Mouse (Mus musculus) embryonic facial prominence, embryonic 14.5 days (tissue): Measurements from ENCODE around the gene Gatad2a. TPM values are rescaled to one million over a fixed set of nuclear protein-coding genes. Genes with fewer than 3 reads are reported as not detected.

ENCODE experiments used
- ATAC-seq: fragments of 200-750 bp; cut with Nextera tagmentation; 2 replicates; pipeline ENCODE4 v1.8.0; 2017; ENCODE audit warnings: low read depth, moderate number of reproducible peaks, moderate TSS enrichment
- DNase-seq: peaks from one replicate; pipeline ENCODE4 v3.0.0-alpha.2; 2015; ENCODE audit warnings: low spot score
- H3K27ac ChIP-seq: fragments of 300-500 bp; sonication (generic); replicated peaks from 2 replicates; pipeline ENCODE4 v1.5.1; 2014; ENCODE audit warnings: low read depth, mild to moderate bottlenecking, low read length, moderate library complexity
- H3K27me3 ChIP-seq: fragments of 300-500 bp; sonication (generic); replicated peaks from 2 replicates; pipeline ENCODE4 v1.6.1; 2014; ENCODE audit warnings: low read length; ENCODE audit not compliant: control insufficient read depth, insufficient read depth
- H3K36me3 ChIP-seq: fragments of 300-500 bp; sonication (generic); 2 replicates; pipeline ENCODE4 v1.6.1; 2014; ENCODE audit warnings: low read length, mixed read lengths; ENCODE audit not compliant: control insufficient read depth, insufficient read depth
- H3K4me1 ChIP-seq: fragments of 300-500 bp; sonication (generic); 2 replicates; pipeline ENCODE4 v1.6.1; 2014; ENCODE audit warnings: antibody characterized with exemption, low read length; ENCODE audit not compliant: control insufficient read depth, insufficient read depth
- H3K4me2 ChIP-seq: fragments of 300-500 bp; sonication (generic); 2 replicates; pipeline ENCODE4 v1.6.1; 2014; ENCODE audit warnings: low read depth, mild to moderate bottlenecking, low read length, moderate library complexity, mixed read lengths
- H3K4me3 ChIP-seq: fragments of 300-500 bp; sonication (generic); 2 replicates; pipeline ENCODE4 v1.5.1; 2014; ENCODE audit warnings: low read depth, mild to moderate bottlenecking, low read length
- H3K9ac ChIP-seq: fragments of 300-500 bp; sonication (generic); 2 replicates; pipeline ENCODE4 v1.6.1; 2014; ENCODE audit warnings: low read depth, mild to moderate bottlenecking, low read length, moderate library complexity, mixed read lengths
- H3K9me3 ChIP-seq: fragments of 300-500 bp; sonication (generic); 2 replicates; pipeline ENCODE4 v1.6.1; 2016; ENCODE audit warnings: low read length; ENCODE audit not compliant: control insufficient read depth
- WGBS: fragments of 180-500 bp; shearing (Covaris S2); extraction: QIAGEN DNeasy Blood & Tissue Kit; methylation state at CpG from one replicate; pipeline ENCODE4 v1.1.7; 2014; 5-methylcytosine and 5-hydroxymethylcytosine counted together
- polyA plus RNA-seq: library from polyadenylated mRNA; unstranded; fragments of >200 nt; fragmentation: Nextera tagmentation; extraction: Ambion mirVana; gene quantifications from 2 replicates; pipeline ENCODE4 v1.2.1, GENCODE M21; 2014

The Gatad2a gene
- polyA plus RNA-seq, 1 experiment from 2014 or later: 50.4 TPM

DNA sequence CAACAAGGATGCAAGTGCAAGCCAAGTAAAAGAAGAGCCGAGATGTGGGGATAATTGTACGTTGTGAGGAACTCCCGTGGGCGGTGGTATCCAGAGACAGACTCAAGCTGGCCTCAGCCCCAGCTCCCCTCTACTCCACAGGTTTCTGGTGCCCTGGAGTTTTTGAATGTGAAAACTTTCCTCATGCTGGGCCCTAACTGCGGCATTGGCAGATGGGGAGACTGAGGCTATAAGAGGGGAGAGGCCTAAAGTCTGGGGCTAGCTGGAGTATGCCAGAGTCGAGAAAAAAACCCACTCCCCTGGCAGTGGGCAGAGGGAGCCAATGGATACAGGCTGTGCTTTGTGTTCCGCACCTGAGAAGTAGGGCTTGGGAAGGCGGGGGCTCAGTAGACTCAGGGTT is 92.1 kb downstream of the Gatad2a start:
- peaks cover 20% of the 10 kb centered on the region for H3K36me3 ChIP-seq
- no peak for ATAC-seq
- H3K27ac ChIP-seq: no peak overlapping the region
- H3K27me3 ChIP-seq: no peaks in the 10 kb centered on the region
- H3K4me3 ChIP-seq: no peak overlapping the region
- 82% methylated on average over 8 of the region's 8 CpGs for WGBS
- no peak overlapping the region for H3K9ac ChIP-seq
- H3K4me1 ChIP-seq: peaks cover 24% of the 10 kb centered on the region
- H3K4me2 ChIP-seq: peak overlapping the region; percentile 97
- H3K9me3 ChIP-seq: no peaks in the 10 kb centered on the region
- DNase-seq: no peak

DNA sequence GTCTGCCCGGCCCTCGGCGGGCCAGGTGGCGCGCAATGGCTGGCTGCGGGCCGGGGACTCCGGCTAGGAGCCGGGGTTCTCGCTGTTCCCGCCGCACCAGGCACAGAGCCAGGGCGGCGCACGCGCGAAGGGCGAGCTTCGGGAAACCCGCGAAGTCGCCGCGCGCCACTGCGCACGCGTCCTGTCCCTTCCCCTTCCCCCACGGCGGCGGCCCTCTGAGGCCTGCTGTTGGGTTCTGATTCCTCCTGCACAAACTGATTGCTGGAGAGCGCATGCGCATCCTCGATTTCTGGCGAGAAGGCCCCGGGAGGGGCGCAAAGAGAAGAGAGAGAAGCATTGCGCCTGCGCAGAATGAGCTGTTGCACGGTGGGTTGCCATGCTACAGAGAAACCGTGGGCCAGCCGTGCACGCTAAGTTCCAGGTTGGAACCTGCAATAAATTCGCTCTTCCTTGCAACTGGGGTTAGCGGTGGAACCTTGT is 93.1 kb downstream of the Gatad2a start:
- Histone ChIP-seq H3K4me2 (peak overlapping the region; percentile 97), H3K4me3 (peak overlapping the region; percentile 68), H3K36me3 (peaks cover 15% of the 10 kb centered on the region), H3K9ac (peak overlapping the region; percentile 72), H3K4me1 (peaks cover 24% of the 10 kb centered on the region), H3K27me3 (no peaks in the 10 kb centered on the region), H3K27ac (peak overlapping the region; percentile 87), H3K9me3 (no peaks in the 10 kb centered on the region)
- ATAC-seq (peak; percentile 92), DNase-seq (peak; percentile 100)
- under 1% methylated on average over 30 of the region's 45 CpGs for WGBS

DNA sequence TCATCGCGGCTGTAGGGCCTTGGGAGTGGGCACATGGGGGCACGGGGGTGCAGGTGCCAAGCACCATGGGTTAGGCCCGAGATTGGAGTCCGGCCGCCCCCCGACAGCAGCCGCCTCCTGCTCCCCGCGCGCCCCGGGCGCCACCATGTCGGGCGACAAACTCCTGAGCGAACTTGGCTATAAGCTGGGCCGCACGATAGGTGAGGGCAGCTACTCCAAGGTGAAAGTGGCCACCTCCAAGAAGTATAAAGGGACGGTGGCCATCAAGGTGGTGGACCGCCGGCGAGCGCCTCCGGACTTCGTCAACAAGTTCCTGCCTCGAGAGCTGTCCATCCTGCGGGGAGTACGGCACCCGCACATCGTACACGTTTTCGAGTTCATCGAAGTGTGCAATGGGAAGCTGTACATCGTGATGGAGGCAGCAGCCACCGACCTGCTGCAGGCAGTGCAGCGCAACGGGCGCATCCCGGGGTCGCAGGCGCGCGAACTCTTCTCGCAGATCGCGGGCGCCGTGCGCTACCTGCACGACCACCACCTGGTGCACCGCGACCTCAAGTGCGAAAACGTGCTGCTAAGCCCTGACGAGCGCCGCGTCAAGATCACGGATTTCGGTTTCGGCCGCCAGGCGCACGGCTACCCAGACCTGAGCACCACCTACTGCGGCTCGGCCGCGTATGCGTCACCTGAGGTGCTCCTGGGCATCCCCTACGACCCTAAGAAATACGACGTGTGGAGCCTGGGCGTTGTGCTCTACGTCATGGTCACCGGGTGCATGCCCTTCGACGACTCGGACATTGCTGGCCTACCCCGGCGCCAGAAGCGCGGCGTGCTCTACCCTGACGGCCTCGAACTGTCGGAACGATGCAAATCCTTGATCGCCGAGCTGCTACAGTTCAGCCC is 93.8 kb downstream of the Gatad2a start, which contains the start of the genes Tssk6, Ndufa13 and Yjefn3:
TSS of gene Tssk6 (plus strand) at position 22 of the 900 bp plus-strand sequence.
TSS of gene Ndufa13 (minus strand) at position 396 of the 900 bp plus-strand sequence.
TSS of gene Yjefn3 (minus strand) at position 550 of the 900 bp plus-strand sequence.
- peak within 1 kb of the TSS; percentile 97 for H3K4me2 ChIP-seq
- peaks cover 14% of the 10 kb centered on the region; the same call in 1 of the 2 replicates for H3K36me3 ChIP-seq
- WGBS: 8% methylated on average over 47 of the region's 89 CpGs
- peaks cover 24% of the 10 kb centered on the region for H3K4me1 ChIP-seq
- ATAC-seq (peak; percentile 20), DNase-seq (no peak)
- H3K27ac ChIP-seq: peak within 1 kb of the TSS; percentile 87
- peak within 1 kb of the TSS; percentile 68 for H3K4me3 ChIP-seq
- no peaks in the 10 kb centered on the region for H3K9me3 ChIP-seq
- H3K9ac ChIP-seq: peak within 1 kb of the TSS; percentile 80
- no peaks in the 10 kb centered on the region for H3K27me3 ChIP-seq

DNA sequence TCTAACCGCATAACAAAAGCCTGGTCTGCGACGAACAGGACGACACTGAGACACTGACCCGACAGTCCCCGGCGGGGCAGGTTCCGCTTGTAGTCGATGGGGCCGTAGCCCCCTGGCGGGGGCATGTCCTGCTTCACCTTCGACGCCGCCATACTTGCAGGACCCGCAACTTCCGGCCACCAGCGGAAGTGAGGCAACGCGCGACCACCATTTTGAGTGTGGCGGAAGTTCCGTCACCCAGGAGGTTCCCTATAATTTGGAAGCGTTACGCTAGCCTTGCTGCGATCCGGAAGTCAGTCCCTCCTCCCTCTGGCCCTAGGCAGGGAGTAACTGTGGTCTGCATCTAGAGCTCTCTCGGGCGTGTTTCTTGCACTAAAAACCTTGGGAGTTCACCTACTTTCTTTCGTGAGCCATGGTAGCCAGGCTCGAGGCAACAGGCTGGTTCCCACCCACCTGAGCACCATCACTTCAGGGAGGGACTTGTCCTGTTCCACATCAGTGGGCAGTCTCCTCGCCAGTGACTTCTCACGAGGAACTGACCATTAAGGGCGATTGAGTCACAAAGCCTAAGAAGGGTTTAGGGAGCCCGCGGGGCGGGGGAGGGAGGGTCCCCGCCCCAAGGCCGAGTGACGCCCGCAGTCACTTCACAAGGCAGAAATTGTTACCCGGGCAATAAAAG is 94.6 kb downstream of the Gatad2a start:
- H3K27me3 ChIP-seq: no peaks in the 10 kb centered on the region
- ATAC-seq: peak; percentile 72
- H3K9ac ChIP-seq: peak overlapping the region; percentile 80
- 0 out of 2 replicates have a peak, but pooled peaks cover 17% of the 10 kb centered on the region for H3K36me3 ChIP-seq
- peak overlapping the region; percentile 97 for H3K4me2 ChIP-seq
- peaks cover 24% of the 10 kb centered on the region for H3K4me1 ChIP-seq
- WGBS: 4% methylated on average over 38 of the region's 41 CpGs
- no peaks in the 10 kb centered on the region for H3K9me3 ChIP-seq
- peak; percentile 97 for DNase-seq
- peak overlapping the region; percentile 87 for H3K27ac ChIP-seq
- H3K4me3 ChIP-seq: peak overlapping the region; percentile 68

DNA sequence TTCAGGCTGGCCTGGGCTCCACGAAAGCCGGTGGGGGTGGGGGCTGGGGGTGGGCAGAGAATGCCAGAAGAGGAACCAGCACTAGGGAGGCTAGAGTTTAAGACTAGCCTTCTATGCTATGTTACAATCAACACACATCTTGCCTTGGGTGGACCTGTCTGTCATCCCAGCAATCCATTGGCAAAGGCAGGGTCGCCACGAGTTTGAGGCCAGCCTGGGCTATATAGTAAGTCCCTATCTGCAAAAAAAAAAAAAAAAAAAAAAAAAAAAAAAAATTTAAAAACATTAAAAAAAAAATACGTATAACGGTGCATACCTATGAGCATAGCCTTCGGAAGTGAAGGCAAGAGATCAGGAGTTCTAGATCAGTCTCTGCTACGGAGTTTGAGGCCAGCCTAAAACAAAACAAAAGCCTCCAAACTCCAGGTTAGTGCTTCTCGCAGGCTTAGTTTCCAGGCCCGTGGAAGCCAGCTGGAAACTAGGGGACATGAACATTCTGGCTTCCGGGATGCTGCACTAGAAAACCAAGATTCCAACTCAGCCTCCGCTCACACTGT is 95.2 kb downstream of the Gatad2a start:
- ATAC-seq (no peak), DNase-seq (no peak)
- peak overlapping the region; percentile 68 for H3K4me3 ChIP-seq
- H3K27ac ChIP-seq: peak overlapping the region; percentile 87
- H3K9ac ChIP-seq: peak overlapping the region; percentile 80
- peaks cover 24% of the 10 kb centered on the region for H3K4me1 ChIP-seq
- H3K4me2 ChIP-seq: peak overlapping the region; percentile 97
- 0 out of 2 replicates have a peak, but pooled peaks cover 17% of the 10 kb centered on the region for H3K36me3 ChIP-seq
- H3K9me3 ChIP-seq: no peaks in the 10 kb centered on the region
- no peaks in the 10 kb centered on the region for H3K27me3 ChIP-seq
- 18% methylated on average over 12 of the region's 12 CpGs for WGBS

DNA sequence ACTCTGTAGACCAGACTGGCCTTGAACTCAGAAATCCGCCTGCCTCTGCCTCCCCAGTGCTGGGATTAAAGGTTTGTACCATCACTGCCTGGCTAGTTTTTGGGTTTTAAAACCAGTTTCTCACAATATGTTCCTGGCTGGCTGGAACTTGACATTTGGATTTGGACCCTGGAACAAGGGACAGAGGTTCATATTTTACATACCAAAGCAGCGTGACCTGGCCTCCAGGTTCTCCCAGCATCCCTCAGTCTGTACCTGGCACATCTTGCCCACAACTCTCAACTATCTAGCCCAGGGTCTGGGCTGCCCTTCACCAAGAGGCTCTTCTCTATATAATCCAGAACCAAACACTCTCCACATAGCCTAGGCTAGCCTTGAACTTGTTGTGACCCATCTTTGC is 96.3 kb downstream of the Gatad2a start:
- no peak overlapping the region for H3K4me3 ChIP-seq
- DNase-seq (no peak), ATAC-seq (no peak)
- no peak overlapping the region for H3K27ac ChIP-seq
- H3K9me3 ChIP-seq: no peaks in the 10 kb centered on the region
- H3K4me1 ChIP-seq: peaks cover 24% of the 10 kb centered on the region
- peak overlapping the region; percentile 97; the same call in 1 of the 2 replicates for H3K4me2 ChIP-seq
- no peak overlapping the region for H3K9ac ChIP-seq
- WGBS: 92% methylated on average over 2 of the region's 2 CpGs
- 0 out of 2 replicates have a peak, but pooled peaks cover 17% of the 10 kb centered on the region for H3K36me3 ChIP-seq
- no peaks in the 10 kb centered on the region for H3K27me3 ChIP-seq

DNA sequence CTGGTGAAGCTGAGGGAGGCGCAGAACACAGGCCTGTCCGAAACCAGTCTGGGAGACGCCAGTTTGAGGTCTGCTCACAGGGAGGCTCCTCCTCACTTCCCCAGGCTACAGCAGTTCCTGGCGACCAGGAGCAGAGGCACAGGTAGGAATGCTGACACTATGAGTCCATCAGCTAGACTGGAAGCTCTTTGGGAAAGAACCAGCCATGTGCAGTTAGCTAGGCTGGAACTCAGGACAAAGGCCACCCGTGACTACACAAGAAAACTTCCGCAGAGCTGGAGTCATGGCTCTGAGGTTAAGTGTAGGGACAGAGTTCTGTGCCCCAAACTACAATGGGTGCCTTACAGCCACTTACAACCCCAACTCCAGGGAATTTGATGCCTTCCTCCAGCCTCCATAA is 98.3 kb downstream of the Gatad2a start:
- H3K36me3 ChIP-seq: peaks cover 30% of the 10 kb centered on the region; the same call in 1 of the 2 replicates
- ATAC-seq (no peak), DNase-seq (no peak)
- WGBS: 85% methylated on average over 6 of the region's 6 CpGs
- no peak overlapping the region for H3K27ac ChIP-seq
- no peaks in the 10 kb centered on the region for H3K27me3 ChIP-seq
- no peak overlapping the region for H3K4me2 ChIP-seq
- H3K9me3 ChIP-seq: no peaks in the 10 kb centered on the region
- no peak overlapping the region for H3K9ac ChIP-seq
- H3K4me3 ChIP-seq: no peak overlapping the region
- peaks cover 16% of the 10 kb centered on the region for H3K4me1 ChIP-seq
